Mouse (Mus musculus): ENCODE results near the gene Irf6.

The Irf6 gene

GRCm38 (mm10) chr1:193198312-193198711 lies 45.4 kb downstream of the Irf6 start:
- no peak for DNase-seq (ENCODE audit: low spot score in 2 of 2)

- DNase-seq (ENCODE audit: low spot score in 2 of 2): no peak
Observed at GRCm38 (mm10) chr1:193200640-193201382, 47.9 kb downstream of the Irf6 start.

- DNase-seq (ENCODE audit: low spot score in 2 of 2): no peak
Observed at GRCm38 (mm10) chr1:193201383-193201778, 48.5 kb downstream of the Irf6 start, which contains the start of gene Traf3ip3. Gene Traf3ip3 (minus strand): TSS chr1:193201703.

- no peak for DNase-seq (ENCODE audit: low spot score in 2 of 2)
Observed at GRCm38 (mm10) chr1:193203821-193204220, 50.9 kb downstream of the Irf6 start.

GRCm38 (mm10) chr1:193205431-193205830 lies 52.5 kb downstream of the Irf6 start:
- no peak for DNase-seq (ENCODE audit: low spot score in 2 of 2)

- DNase-seq (ENCODE audit: low spot score in 2 of 2): no peak
Observed at GRCm38 (mm10) chr1:193207503-193207902, 54.6 kb downstream of the Irf6 start, which contains the start of gene Lamb3. Gene Lamb3 (plus strand): TSS chr1:193207699.

- peak; percentile 27 to 37 for DNase-seq (ENCODE audit: low spot score in 2 of 2)
Observed at GRCm38 (mm10) chr1:193208178-193208577, 55.3 kb downstream of the Irf6 start.

GRCm38 (mm10) chr1:193211371-193211770 lies 58.5 kb downstream of the Irf6 start:
- no peak for DNase-seq (ENCODE audit: low spot score in 2 of 2)

- no peak for DNase-seq (ENCODE audit: low spot score in 2 of 2)
Observed at GRCm38 (mm10) chr1:193214053-193214452, 61.1 kb downstream of the Irf6 start.

- DNase-seq (ENCODE audit: low spot score in 2 of 2): no peak
Observed at GRCm38 (mm10) chr1:193216000-193216399, 63.1 kb downstream of the Irf6 start.

- DNase-seq (ENCODE audit: low spot score in 2 of 2): no peak
Observed at GRCm38 (mm10) chr1:193220408-193220807, 67.5 kb downstream of the Irf6 start.

All from right cerebral cortex, postnatal 36 days (tissue).